Mouse (Mus musculus): ENCODE data around the gene Klb. TPM values are rescaled to one million over a fixed set of nuclear protein-coding genes. Genes with fewer than 3 reads are reported as not detected.

Gene Klb
- polyA plus RNA-seq, 1 experiment: 0.02 TPM

GRCm38 (mm10) chr5:65394425-65394824 is 46.3 kb downstream of the Klb start:
- Histone ChIP-seq H3K79me2 (ENCODE audit: control insufficient read depth, insufficient read depth) (peaks cover 55% of the 10 kb centered on the region), H3K79me3 (ENCODE audit: low read depth) (peaks cover 28% of the 10 kb centered on the region), H3K4me3 (ENCODE audit: insufficient read depth, poor library complexity, severe bottlenecking) (no peak overlapping the region), H3K27me3 (ENCODE audit: control insufficient read depth, insufficient read depth, insufficient read length) (no peaks in the 10 kb centered on the region), H3ac (ENCODE audit: control insufficient read depth, insufficient read length, low read depth) (no peak overlapping the region), H3K36me3 (ENCODE audit: control insufficient read depth, insufficient read depth) (peaks cover 35% of the 10 kb centered on the region)
- TF ChIP-seq MYOG (IDR thresholded peaks at IDR 0.05; ENCODE audit: control insufficient read depth, extremely low read depth, insufficient read length) (no peak), USF1 (IDR thresholded peaks at IDR 0.05; ENCODE audit: low read depth) (no peak), FOSL1 (IDR thresholded peaks at IDR 0.05; ENCODE audit: insufficient read depth, low read length, poor library complexity, severe bottlenecking) (no peak), CTCF (IDR thresholded peaks at IDR 0.05; ENCODE audit: control insufficient read depth, insufficient read depth, insufficient read length) (no peak), MYOD1 (IDR thresholded peaks at IDR 0.05; ENCODE audit: control insufficient read depth, insufficient read length, low read depth) (no peak), CEBPB (IDR thresholded peaks at IDR 0.05; ENCODE audit: low read depth) (no peak), MAX (IDR thresholded peaks at IDR 0.05) (no peak)

GRCm38 (mm10) chr5:65401251-65401994 is 53.3 kb downstream of the Klb start:
- Histone ChIP-seq H3ac (ENCODE audit: control insufficient read depth, insufficient read length, low read depth) (no peak overlapping the region), H3K27me3 (ENCODE audit: control insufficient read depth, insufficient read depth, insufficient read length) (no peaks in the 10 kb centered on the region), H3K4me3 (ENCODE audit: insufficient read depth, poor library complexity, severe bottlenecking) (no peak overlapping the region), H3K79me3 (ENCODE audit: low read depth) (no peaks in the 10 kb centered on the region), H3K79me2 (ENCODE audit: control insufficient read depth, insufficient read depth) (no peaks in the 10 kb centered on the region), H3K36me3 (ENCODE audit: control insufficient read depth, insufficient read depth) (peaks cover 31% of the 10 kb centered on the region)
- TF ChIP-seq MYOG (IDR thresholded peaks at IDR 0.05; ENCODE audit: control insufficient read depth, extremely low read depth, insufficient read length): no peak
- peak; percentile 54 for TF ChIP-seq CTCF (IDR thresholded peaks at IDR 0.05; ENCODE audit: control insufficient read depth, insufficient read depth, insufficient read length)

GRCm38 (mm10) chr5:65407989-65408388 is 59.9 kb downstream of the Klb start:
- H3K79me3 ChIP-seq (ENCODE audit: low read depth): no peaks in the 10 kb centered on the region
- no peaks in the 10 kb centered on the region for H3K79me2 ChIP-seq (ENCODE audit: control insufficient read depth, insufficient read depth)
- peaks cover 67% of the 10 kb centered on the region for H3K36me3 ChIP-seq (ENCODE audit: control insufficient read depth, insufficient read depth)
- TF ChIP-seq FOSL1 (IDR thresholded peaks at IDR 0.05; ENCODE audit: insufficient read depth, low read length, poor library complexity, severe bottlenecking) (no peak), MYOD1 (IDR thresholded peaks at IDR 0.05; ENCODE audit: control insufficient read depth, insufficient read length, low read depth) (no peak), MYOG (IDR thresholded peaks at IDR 0.05; ENCODE audit: control insufficient read depth, extremely low read depth, insufficient read length) (no peak), USF1 (IDR thresholded peaks at IDR 0.05; ENCODE audit: low read depth) (no peak), MAX (IDR thresholded peaks at IDR 0.05) (no peak), CTCF (IDR thresholded peaks at IDR 0.05; ENCODE audit: control insufficient read depth, insufficient read depth, insufficient read length) (no peak), CEBPB (IDR thresholded peaks at IDR 0.05; ENCODE audit: low read depth) (no peak)
- no peak overlapping the region for H3ac ChIP-seq (ENCODE audit: control insufficient read depth, insufficient read length, low read depth)
- no peaks in the 10 kb centered on the region for H3K27me3 ChIP-seq (ENCODE audit: control insufficient read depth, insufficient read depth, insufficient read length)
- H3K4me3 ChIP-seq (ENCODE audit: insufficient read depth, poor library complexity, severe bottlenecking): no peak overlapping the region

- Histone ChIP-seq H3K4me3 (ENCODE audit: insufficient read depth, poor library complexity, severe bottlenecking) (no peak overlapping the region), H3ac (ENCODE audit: control insufficient read depth, insufficient read length, low read depth) (no peak overlapping the region), H3K79me3 (ENCODE audit: low read depth) (no peaks in the 10 kb centered on the region), H3K27me3 (ENCODE audit: control insufficient read depth, insufficient read depth, insufficient read length) (no peaks in the 10 kb centered on the region), H3K79me2 (ENCODE audit: control insufficient read depth, insufficient read depth) (no peaks in the 10 kb centered on the region), H3K36me3 (ENCODE audit: control insufficient read depth, insufficient read depth) (peaks cover 90% of the 10 kb centered on the region)
- no peak for TF ChIP-seq MYOG (IDR thresholded peaks at IDR 0.05; ENCODE audit: control insufficient read depth, extremely low read depth, insufficient read length)
- TF ChIP-seq MYOD1 (IDR thresholded peaks at IDR 0.05; ENCODE audit: control insufficient read depth, insufficient read length, low read depth): no peak
- TF ChIP-seq CTCF (IDR thresholded peaks at IDR 0.05; ENCODE audit: control insufficient read depth, insufficient read depth, insufficient read length): no peak
- TF ChIP-seq MAX (IDR thresholded peaks at IDR 0.05): no peak
- TF ChIP-seq USF1 (IDR thresholded peaks at IDR 0.05; ENCODE audit: low read depth): no peak
- TF ChIP-seq CEBPB (IDR thresholded peaks at IDR 0.05; ENCODE audit: low read depth): no peak
- no peak for TF ChIP-seq FOSL1 (IDR thresholded peaks at IDR 0.05; ENCODE audit: insufficient read depth, low read length, poor library complexity, severe bottlenecking)
Observed at GRCm38 (mm10) chr5:65415653-65416458, 67.7 kb downstream of the Klb start.

- Histone ChIP-seq H3K27me3 (ENCODE audit: control insufficient read depth, insufficient read depth, insufficient read length) (no peaks in the 10 kb centered on the region), H3K36me3 (ENCODE audit: control insufficient read depth, insufficient read depth) (peaks cover 92% of the 10 kb centered on the region), H3ac (ENCODE audit: control insufficient read depth, insufficient read length, low read depth) (no peak overlapping the region), H3K79me3 (ENCODE audit: low read depth) (no peaks in the 10 kb centered on the region), H3K79me2 (ENCODE audit: control insufficient read depth, insufficient read depth) (no peaks in the 10 kb centered on the region), H3K4me3 (ENCODE audit: insufficient read depth, poor library complexity, severe bottlenecking) (no peak overlapping the region)
- TF ChIP-seq USF1 (IDR thresholded peaks at IDR 0.05; ENCODE audit: low read depth) (no peak), MYOG (IDR thresholded peaks at IDR 0.05; ENCODE audit: control insufficient read depth, extremely low read depth, insufficient read length) (no peak), CTCF (IDR thresholded peaks at IDR 0.05; ENCODE audit: control insufficient read depth, insufficient read depth, insufficient read length) (no peak), MYOD1 (IDR thresholded peaks at IDR 0.05; ENCODE audit: control insufficient read depth, insufficient read length, low read depth) (no peak), FOSL1 (IDR thresholded peaks at IDR 0.05; ENCODE audit: insufficient read depth, low read length, poor library complexity, severe bottlenecking) (no peak), MAX (IDR thresholded peaks at IDR 0.05) (no peak), CEBPB (IDR thresholded peaks at IDR 0.05; ENCODE audit: low read depth) (no peak)
Observed at GRCm38 (mm10) chr5:65419136-65419535, 71.0 kb downstream of the Klb start.

Data from C2C12 (cell line).